Mouse (Mus musculus): ENCODE results near the gene Ehf. TPM values are rescaled to one million over a fixed set of nuclear protein-coding genes. Genes with fewer than 3 reads are reported as not detected.

Ehf gene
- polyA plus RNA-seq, 1 experiment from 2014 or later = 0.11 TPM

DNA sequence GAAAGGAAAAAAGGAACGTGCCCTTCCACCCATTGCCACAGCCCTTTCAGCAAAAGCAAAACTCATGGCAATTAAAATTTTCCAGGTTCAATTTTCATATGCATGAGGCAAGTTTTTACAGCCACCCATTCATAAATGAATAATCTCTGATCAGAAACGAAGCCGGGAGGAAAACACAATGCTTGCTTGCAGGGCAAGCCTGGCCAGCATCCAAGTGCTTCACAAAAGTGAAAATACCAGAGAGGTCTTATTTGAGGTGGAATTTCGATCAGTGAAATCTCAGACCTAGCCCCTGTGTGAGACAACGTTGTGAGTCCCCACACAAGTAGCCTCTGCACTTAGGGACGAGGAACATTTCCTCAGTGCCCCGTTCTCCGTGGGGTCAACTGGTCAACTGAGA, 19.3 kb downstream of the Ehf start:
- Histone ChIP-seq H3K36me3 (ENCODE audit: inconsistent target) (no peaks in the 10 kb centered on the region), H3K4me3 (ENCODE audit: inconsistent target) (no peak overlapping the region), H3K79me2 (ENCODE audit: inconsistent target) (no peaks in the 10 kb centered on the region), H3K27ac (no peak overlapping the region)
- 70% methylated on average over 8 of the region's 8 CpGs for WGBS (ENCODE audit: missing documents)

GRCm38 (mm10) chr2:103282184-103282750, 20.8 kb downstream of the Ehf start:
- 13% methylated on average over 8 of the region's 8 CpGs for WGBS (ENCODE audit: missing documents)
- H3K27ac ChIP-seq = no peak overlapping the region

GRCm38 (mm10) chr2:103279927-103280326, 23.2 kb downstream of the Ehf start:
- no peaks in the 10 kb centered on the region for H3K36me3 ChIP-seq (ENCODE audit: inconsistent target)
- no peak overlapping the region for H3K4me3 ChIP-seq (ENCODE audit: inconsistent target)
- no peak overlapping the region for H3K27ac ChIP-seq
- H3K79me2 ChIP-seq (ENCODE audit: inconsistent target) = no peaks in the 10 kb centered on the region
- 100% methylated on average over 1 of the region's 1 CpGs for WGBS (ENCODE audit: missing documents)

More at GRCm38 (mm10) chr2:103282184-103282750, 20.8 kb downstream of the Ehf start:
- no peak overlapping the region for H3K4me3 ChIP-seq (ENCODE audit: inconsistent target)
- H3K36me3 ChIP-seq (ENCODE audit: inconsistent target) = no peaks in the 10 kb centered on the region
- no peaks in the 10 kb centered on the region for H3K79me2 ChIP-seq (ENCODE audit: inconsistent target)

DNA sequence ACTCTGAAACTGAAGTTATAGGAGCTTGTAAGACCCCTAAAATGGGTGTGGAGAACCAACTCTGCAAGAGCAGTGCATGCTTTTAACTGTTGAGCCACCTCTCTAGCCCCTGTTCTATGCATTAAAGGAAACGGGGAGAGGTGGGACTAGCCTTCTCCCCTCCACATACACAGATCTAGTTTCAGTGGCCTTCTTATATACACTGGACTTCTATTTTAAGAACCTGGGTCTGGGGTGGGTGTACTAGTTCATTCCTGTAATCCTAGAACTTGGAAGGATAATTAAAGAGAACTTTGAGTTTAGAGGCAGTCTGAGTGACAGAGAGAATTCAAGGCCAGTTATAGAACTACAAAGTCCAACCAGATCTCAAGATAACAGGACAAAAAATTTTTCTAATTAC, 24.6 kb downstream of the Ehf start:
- H3K36me3 ChIP-seq (ENCODE audit: inconsistent target) = no peaks in the 10 kb centered on the region
- no peak overlapping the region for H3K4me3 ChIP-seq (ENCODE audit: inconsistent target)
- 90% methylated on average over 1 of the region's 1 CpGs for WGBS (ENCODE audit: missing documents)
- no peak overlapping the region for H3K27ac ChIP-seq
- no peaks in the 10 kb centered on the region for H3K79me2 ChIP-seq (ENCODE audit: inconsistent target)

DNA sequence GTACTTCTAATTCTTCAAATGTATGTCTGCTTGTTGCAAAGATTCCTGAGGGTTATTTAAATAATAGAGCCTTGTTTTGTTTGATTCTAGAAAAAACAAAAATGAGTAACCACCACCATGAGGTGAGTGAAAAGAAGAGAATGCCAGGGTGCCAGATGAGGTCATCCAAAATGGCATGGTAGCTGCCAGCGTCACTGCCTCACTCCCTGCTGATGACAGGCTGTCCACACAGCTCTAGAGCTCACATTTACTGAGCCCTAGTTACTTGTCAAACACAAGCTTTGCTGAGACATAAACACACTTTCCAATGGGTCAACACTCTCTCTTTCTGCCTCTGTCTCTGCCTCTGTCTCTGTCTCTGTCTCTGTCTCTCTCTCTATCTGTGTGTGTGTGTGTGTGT, 25.3 kb downstream of the Ehf start:
- Histone ChIP-seq H3K27ac (no peak overlapping the region), H3K36me3 (ENCODE audit: inconsistent target) (no peaks in the 10 kb centered on the region), H3K79me2 (ENCODE audit: inconsistent target) (no peaks in the 10 kb centered on the region), H3K4me3 (ENCODE audit: inconsistent target) (no peak overlapping the region)
- 100% methylated on average over 1 of the region's 1 CpGs for WGBS (ENCODE audit: missing documents)

DNA sequence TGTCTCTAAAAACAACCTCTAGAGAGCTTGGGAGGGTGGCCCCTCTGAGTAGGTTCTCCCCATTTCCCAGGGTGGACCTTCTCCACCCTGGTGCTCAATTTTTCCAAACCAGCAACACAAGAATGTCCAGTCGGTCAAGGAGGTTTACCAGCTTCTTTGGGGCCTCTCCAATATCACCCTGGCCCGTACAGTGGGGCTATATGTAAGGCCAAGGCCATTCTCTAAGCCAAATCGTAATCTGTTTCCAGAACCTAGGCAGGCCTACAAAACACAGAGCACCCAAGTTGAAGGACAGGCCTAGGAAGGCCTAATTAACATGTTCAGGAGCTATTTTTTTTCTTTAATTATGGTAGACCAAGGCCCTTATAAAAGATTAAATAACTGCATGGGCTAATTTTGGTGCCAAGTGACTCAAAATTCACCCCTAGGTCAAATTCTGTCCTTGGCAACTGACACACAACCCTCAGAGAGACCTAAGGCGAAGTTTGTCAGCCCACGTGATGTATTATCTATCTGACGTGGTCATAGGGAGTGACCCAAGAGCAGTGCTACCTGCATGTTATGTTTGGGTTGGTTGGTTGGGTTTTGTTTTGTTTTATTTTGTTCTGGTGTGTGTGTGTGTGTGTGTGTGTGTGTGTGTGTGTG, 27.6 kb downstream of the Ehf start:
- H3K36me3 ChIP-seq (ENCODE audit: inconsistent target) = no peaks in the 10 kb centered on the region
- no peak overlapping the region for H3K4me3 ChIP-seq (ENCODE audit: inconsistent target)
- H3K79me2 ChIP-seq (ENCODE audit: inconsistent target) = no peaks in the 10 kb centered on the region
- WGBS (ENCODE audit: missing documents) = 89% methylated on average over 6 of the region's 6 CpGs
- H3K27ac ChIP-seq = no peak overlapping the region

- Histone ChIP-seq H3K79me2 (ENCODE audit: inconsistent target) (no peaks in the 10 kb centered on the region), H3K4me3 (ENCODE audit: inconsistent target) (no peak overlapping the region), H3K27ac (no peak overlapping the region), H3K36me3 (ENCODE audit: inconsistent target) (no peaks in the 10 kb centered on the region)
- 100% methylated on average over 2 of the region's 2 CpGs for WGBS (ENCODE audit: missing documents)
Observed at GRCm38 (mm10) chr2:103274803-103275202, 28.3 kb downstream of the Ehf start.

GRCm38 (mm10) chr2:103274270-103274669, 28.8 kb downstream of the Ehf start:
- WGBS (ENCODE audit: missing documents) = 100% methylated on average over 1 of the region's 1 CpGs
- no peak overlapping the region for H3K4me3 ChIP-seq (ENCODE audit: inconsistent target)
- no peaks in the 10 kb centered on the region for H3K36me3 ChIP-seq (ENCODE audit: inconsistent target)
- no peak overlapping the region for H3K27ac ChIP-seq
- H3K79me2 ChIP-seq (ENCODE audit: inconsistent target) = no peaks in the 10 kb centered on the region

- Histone ChIP-seq H3K79me2 (ENCODE audit: inconsistent target) (no peaks in the 10 kb centered on the region), H3K36me3 (ENCODE audit: inconsistent target) (no peaks in the 10 kb centered on the region), H3K4me3 (ENCODE audit: inconsistent target) (no peak overlapping the region), H3K27ac (no peak overlapping the region)
- 89% methylated on average over 8 of the region's 8 CpGs for WGBS (ENCODE audit: missing documents)
Observed at GRCm38 (mm10) chr2:103271481-103271880, 31.6 kb downstream of the Ehf start.

- H3K79me2 ChIP-seq (ENCODE audit: inconsistent target) = no peaks in the 10 kb centered on the region
- 70% methylated on average over 5 of the region's 5 CpGs for WGBS (ENCODE audit: missing documents)
- H3K36me3 ChIP-seq (ENCODE audit: inconsistent target) = no peaks in the 10 kb centered on the region
- no peak overlapping the region for H3K4me3 ChIP-seq (ENCODE audit: inconsistent target)
- no peak overlapping the region for H3K27ac ChIP-seq
Observed at GRCm38 (mm10) chr2:103270556-103271160, 32.4 kb downstream of the Ehf start.

GRCm38 (mm10) chr2:103239086-103239485, 64.0 kb downstream of the Ehf start:
- Histone ChIP-seq H3K36me3 (ENCODE audit: inconsistent target) (no peaks in the 10 kb centered on the region), H3K4me3 (ENCODE audit: inconsistent target) (no peak overlapping the region), H3K79me2 (ENCODE audit: inconsistent target) (no peaks in the 10 kb centered on the region), H3K27ac (no peak overlapping the region)
- 91% methylated on average over 4 of the region's 4 CpGs for WGBS (ENCODE audit: missing documents)

GRCm38 (mm10) chr2:103226781-103227180, 76.3 kb downstream of the Ehf start:
- no peak overlapping the region for H3K27ac ChIP-seq
- WGBS (ENCODE audit: missing documents) = 91% methylated on average over 2 of the region's 2 CpGs
- H3K4me3 ChIP-seq (ENCODE audit: inconsistent target) = no peak overlapping the region
- no peaks in the 10 kb centered on the region for H3K36me3 ChIP-seq (ENCODE audit: inconsistent target)
- H3K79me2 ChIP-seq (ENCODE audit: inconsistent target) = no peaks in the 10 kb centered on the region

- H3K36me3 ChIP-seq (ENCODE audit: inconsistent target) = no peaks in the 10 kb centered on the region
- H3K79me2 ChIP-seq (ENCODE audit: inconsistent target) = no peaks in the 10 kb centered on the region
- H3K4me3 ChIP-seq (ENCODE audit: inconsistent target) = no peak overlapping the region
- no peak overlapping the region for H3K27ac ChIP-seq
- 85% methylated on average over 2 of the region's 2 CpGs for WGBS (ENCODE audit: missing documents)
Observed at GRCm38 (mm10) chr2:103220871-103221270, 82.2 kb downstream of the Ehf start.

DNA sequence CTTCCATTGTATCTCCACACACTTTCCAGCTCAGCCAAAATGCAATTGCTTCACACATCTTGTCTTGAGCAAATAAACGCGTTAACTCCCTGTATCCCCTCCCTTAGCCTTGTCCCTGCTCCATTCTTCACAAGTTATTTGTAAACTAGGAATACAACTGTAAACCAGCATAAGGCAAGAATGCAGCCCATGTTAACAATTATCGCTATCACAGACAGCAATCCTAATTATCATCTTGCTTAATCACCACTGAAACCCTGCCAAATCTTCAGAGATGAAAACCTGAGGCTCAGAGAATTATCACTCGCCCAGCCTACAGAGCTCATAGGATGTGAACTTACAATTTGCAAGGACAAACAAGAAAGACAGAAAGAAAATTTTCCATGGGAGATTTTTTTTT, 84.8 kb downstream of the Ehf start:
- H3K27ac ChIP-seq = no peak overlapping the region
- H3K4me3 ChIP-seq (ENCODE audit: inconsistent target) = no peak overlapping the region
- no peaks in the 10 kb centered on the region for H3K79me2 ChIP-seq (ENCODE audit: inconsistent target)
- WGBS (ENCODE audit: missing documents) = 90% methylated on average over 4 of the region's 4 CpGs
- H3K36me3 ChIP-seq (ENCODE audit: inconsistent target) = no peaks in the 10 kb centered on the region

DNA sequence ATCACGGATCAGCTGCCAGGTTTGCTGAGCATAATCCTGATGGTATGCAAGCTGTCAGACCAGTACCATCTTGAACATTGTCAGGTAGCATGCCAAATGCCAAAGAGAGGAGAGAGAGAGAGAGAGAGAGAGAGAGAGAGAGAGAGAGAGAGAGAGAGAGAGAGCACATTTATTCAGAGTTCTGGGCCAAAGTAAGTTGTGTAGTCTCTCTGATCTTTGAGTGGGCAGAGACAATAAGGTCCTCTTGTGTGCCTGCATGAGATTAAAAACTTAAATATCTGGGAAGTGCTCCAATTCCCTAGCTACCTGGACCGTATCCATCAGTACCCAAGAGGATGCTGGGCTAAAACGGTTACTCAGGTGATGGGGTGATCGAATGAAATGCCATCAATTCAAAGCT, 87.3 kb downstream of the Ehf start:
- WGBS (ENCODE audit: missing documents) = 98% methylated on average over 4 of the region's 4 CpGs
- H3K79me2 ChIP-seq (ENCODE audit: inconsistent target) = no peaks in the 10 kb centered on the region

More for the DNA sequence above, 87.3 kb downstream of the Ehf start:
- no peak overlapping the region for H3K27ac ChIP-seq
- H3K36me3 ChIP-seq (ENCODE audit: inconsistent target) = no peaks in the 10 kb centered on the region
- no peak overlapping the region for H3K4me3 ChIP-seq (ENCODE audit: inconsistent target)
